Mouse (Mus musculus): ENCODE measurements at regions not wholly inside any gene's neighbourhood (a gene's known extent, or its start where the extent isn't known, plus 50 kb on each side); places are given as distances from the start of the nearest gene placed in this dataset.

GRCm38 (mm10) chr1:3900354-3900753 lies 907.3 kb upstream of the Gm37988 start:
- peak; percentile 27 to 35 for DNase-seq (ENCODE audit: low spot score in 2 of 2)

- DNase-seq (ENCODE audit: low spot score in 2 of 2): no peak
Observed at GRCm38 (mm10) chr1:3903432-3903831, 904.3 kb upstream of the Gm37988 start.

- no peak for DNase-seq (ENCODE audit: low spot score in 2 of 2)
Observed at GRCm38 (mm10) chr1:3912499-3912898, 895.2 kb upstream of the Gm37988 start.

- DNase-seq (ENCODE audit: low spot score in 2 of 2): no peak
Observed at GRCm38 (mm10) chr1:3913631-3914030, 894.1 kb upstream of the Gm37988 start.

Data from right cerebral cortex, postnatal 10 days (tissue).